Mouse (Mus musculus): ENCODE data around the gene Med25. TPM values are rescaled to one million over a fixed set of nuclear protein-coding genes. Genes with fewer than 3 reads are reported as not detected.

The Med25 gene
- 10 to 100 TPM; 60.3 to 68.6 TPM for total RNA-seq (2021)
- long read RNA-seq, experiment 1, transcript Med25-210 (18 exons, 3,693 nt): minor isoform, 9 of 190 reads
- long read RNA-seq, experiment 1, transcript Med25-201 (18 exons, 2,619 nt): major isoform, 92 of 190 reads
- long read RNA-seq, experiment 1, partial matches to known transcripts: 15 of 190 reads
- long read RNA-seq, experiment 1, other reads (novel, unspliced or antisense): 72 of 190 reads
- long read RNA-seq, experiment 2, transcript Med25-210 (18 exons, 3,693 nt): minor isoform, 5 of 156 reads
- long read RNA-seq, experiment 2, transcript Med25-201 (18 exons, 2,619 nt): major isoform, 77 of 156 reads
- long read RNA-seq, experiment 2, partial matches to known transcripts: 21 of 156 reads
- long read RNA-seq, experiment 2, other reads (novel, unspliced or antisense): 52 of 156 reads

DNA sequence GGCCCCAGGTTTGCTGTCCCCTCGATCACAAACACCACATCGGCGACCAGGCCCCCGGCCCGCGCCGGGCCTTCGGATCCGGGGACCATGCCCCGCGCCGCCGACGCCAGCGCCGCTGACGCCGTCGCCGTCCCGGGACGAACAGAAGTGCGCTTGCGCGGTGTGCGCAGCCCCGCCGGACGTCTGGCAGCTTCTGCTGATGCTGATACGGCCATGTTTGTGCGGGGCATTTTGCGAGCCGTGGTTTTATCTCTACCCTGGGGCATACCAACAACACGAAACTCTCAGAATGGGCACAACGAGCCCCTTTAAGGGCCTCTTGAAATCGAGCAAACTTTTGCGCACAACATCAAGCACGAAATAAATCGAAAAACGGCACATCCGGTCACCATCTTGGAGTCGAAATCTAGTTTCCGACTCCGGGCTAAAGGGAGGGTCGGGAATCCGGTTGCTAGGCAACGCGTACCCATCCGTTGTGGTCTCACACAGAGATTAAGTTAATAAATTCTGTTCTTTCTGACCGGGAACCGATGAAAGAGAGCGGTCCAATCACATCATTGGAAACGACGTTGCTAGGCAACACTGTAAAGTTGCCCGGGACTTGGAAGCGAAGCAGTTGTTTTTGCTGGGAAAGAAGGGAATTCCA, at the start of gene Med25:
TSS of gene Med25 (minus strand) at position 437 of the 646 bp plus-strand sequence.
- peak; percentile 89 to 90 for DNase-seq
- intact Hi-C loops (cut with DNase I): no loop called here

DNA sequence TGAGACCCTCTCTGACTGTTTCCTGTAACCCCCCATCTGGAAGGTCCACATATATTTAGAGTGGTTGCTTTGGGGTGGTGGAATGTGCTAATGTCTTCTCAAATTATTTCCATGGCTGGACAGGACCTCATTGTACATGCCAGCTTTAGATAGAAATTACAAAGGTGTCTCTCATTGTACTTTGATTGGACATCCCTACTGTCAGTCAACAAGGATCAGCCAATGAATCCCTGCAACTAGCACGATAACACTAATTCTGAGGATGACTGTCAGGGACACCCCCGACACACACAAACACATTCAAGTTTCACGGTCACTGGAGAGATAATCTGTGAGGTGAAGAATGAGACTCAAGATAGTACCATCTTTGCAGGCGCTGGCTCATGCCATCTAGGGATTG, 46.2 kb upstream of the Med25 start:
- no peak for DNase-seq
- intact Hi-C loops (cut with DNase I): no loop called here

DNA sequence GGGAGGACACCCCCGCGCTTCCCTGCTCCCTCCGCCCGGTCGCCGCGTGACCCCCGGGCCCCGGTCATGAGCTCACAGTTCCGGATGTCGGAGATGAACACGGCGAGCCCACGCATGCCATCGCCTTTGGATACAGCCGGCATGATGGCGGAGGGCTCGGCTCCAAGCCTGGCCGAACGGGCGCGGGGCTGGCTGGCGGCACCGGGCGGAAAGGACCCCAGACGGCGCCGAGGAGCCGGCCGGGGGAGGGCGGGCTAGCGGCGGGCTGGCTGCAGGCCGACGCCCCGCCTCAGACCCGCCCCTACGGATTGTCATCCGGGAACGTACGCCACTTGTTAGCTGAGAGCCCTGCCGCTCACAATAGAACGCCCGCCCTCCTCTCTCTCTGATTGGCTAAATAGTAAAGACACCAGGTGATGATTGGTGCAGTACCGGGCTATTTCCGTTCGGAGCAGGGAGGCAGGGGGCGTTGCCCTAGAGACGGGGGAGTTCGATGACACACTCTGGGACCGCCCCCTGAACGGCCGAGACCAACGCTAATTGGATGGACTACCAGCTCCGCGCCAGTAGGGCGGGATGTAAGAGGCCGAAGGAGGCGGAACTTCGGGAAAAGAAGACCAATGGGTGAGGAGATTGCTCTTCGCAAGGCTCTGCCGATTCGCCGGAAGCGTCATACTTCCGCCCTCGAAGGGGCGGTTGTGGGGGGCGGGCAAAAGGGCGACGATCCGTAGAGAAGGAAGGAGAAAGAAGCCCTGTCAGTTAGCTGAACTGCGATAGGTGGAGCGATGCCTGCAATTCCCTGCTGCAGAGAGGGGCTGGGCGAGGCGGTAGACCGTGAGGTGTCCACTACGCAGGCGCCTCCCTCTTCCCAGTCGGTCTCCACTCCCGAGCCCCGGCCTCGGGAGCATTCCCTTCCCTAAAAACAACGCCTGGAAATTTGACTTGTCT, 37.0 kb upstream of the Med25 start, which contains the start of gene Ap2a1:
TSS of gene Ap2a1 (minus strand) at position 293 of the 948 bp plus-strand sequence.
- intact Hi-C loops (cut with DNase I): loop anchor here (2.0 to 5.0 kb wide), 2 partner anchors 21 to 38 kb away; no protein-coding TSS in a partner anchor
- DNase-seq: peak; percentile 98 to 99

DNA sequence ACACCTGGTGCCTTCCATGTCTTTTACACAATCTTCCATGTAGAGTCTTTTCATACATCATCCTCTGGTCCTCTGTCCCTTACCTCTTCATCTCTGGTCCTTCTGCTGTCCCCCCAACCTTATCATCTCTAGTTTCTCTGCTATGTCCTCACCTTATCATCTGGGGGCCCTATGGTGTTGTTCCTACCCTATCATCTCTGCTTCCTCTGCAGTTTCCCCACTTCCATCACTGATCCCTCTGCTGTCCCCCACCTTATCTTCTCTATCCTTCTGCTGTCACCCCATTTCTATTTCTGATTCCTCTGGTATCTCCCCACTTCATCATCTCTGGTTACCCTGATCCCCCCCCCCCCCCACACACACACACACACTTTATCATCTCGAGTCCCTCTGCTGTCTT, 36.1 kb upstream of the Med25 start:
- no peak for DNase-seq
- intact Hi-C loops (cut with DNase I): loop anchor here (5.0 kb wide), 1 partner anchor 39 kb away; no protein-coding TSS in a partner anchor

DNA sequence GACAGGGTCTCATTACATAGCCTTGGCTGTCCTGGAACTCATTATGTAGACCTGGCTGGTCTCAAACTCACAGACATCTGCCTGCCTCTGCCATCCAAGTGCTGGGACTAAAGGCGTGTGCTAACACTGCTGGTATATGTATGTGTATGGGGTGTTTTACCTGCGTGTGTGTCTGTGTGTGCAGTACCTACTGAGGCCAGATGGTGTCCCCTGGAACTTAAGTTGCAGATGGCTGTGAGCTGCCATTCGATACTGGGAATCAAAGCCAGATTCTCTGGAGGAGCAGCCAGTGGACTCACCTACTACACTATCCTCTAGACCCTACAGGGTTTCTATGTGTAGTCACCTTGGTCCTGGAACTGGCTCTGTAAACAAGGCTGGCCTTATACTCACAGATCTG, 33.0 kb upstream of the Med25 start:
- DNase-seq: peak in 1 of 2 experiments; percentile 44
- intact Hi-C loops (cut with DNase I): loop anchor here (5.0 kb wide), 1 partner anchor 42 kb away; no protein-coding TSS in a partner anchor

DNA sequence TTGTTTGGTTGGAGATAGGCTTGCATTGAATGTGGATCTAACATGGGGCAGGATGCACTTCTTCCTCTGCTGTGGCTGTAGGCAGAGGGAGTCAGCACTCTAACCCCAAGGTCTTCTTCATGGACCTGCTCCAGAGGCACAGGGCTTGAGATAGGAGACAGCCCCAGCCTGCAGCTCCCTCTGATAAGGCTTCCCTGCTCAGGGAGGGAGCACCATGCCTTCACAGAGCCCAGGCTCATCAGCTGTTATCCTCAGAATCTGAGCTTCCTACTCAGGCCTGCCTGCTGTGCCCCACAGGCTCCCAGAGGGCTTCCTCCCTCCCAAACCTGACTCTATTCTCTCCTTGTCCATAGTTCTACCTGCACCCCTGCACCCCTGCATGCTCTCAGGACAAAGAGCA, 30.0 kb upstream of the Med25 start:
- intact Hi-C loops (cut with DNase I): loop anchor here (5.0 kb wide), 1 partner anchor 35 kb away; no protein-coding TSS in a partner anchor
- no peak for DNase-seq

DNA sequence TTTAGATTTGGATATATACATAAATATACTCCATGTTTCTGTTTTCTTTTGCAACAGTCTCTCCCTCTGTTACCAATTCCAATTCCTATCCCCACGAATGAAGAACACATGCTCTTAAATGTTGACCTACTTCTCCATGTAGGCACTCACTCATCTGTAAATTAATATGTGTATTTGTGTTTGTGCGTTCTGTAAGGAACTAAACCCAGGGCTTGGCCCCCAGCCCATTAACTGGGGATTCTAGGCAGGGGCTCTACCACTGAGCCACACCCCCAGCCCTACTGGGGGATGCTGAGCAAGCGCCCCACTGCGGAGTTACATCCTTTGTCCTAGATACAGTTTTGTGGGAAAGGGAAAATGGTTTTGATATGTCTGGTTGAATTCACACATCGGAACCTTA, 26.6 kb upstream of the Med25 start:
- no peak for DNase-seq
- intact Hi-C loops (cut with DNase I): no loop called here

DNA sequence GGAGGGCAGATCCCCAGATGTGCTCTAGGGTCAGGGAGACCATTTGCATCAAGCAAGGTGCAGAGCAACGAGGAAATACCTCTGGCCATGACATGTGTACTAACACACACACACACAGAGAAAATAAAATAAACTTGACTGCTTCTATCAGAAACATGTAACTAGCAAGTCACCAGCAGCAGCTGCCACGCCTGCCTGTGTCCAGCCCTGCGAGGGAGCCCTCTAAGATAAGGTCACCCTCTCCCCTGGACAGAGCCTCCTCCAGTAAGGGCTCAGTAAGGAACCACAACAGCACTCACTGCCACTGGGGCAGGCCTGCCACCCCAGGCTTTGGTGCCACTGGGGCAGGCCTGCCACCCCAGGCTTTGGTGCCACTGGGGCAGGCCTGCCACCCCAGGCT, 25.7 kb upstream of the Med25 start:
- DNase-seq: no peak
- intact Hi-C loops (cut with DNase I): no loop called here

DNA sequence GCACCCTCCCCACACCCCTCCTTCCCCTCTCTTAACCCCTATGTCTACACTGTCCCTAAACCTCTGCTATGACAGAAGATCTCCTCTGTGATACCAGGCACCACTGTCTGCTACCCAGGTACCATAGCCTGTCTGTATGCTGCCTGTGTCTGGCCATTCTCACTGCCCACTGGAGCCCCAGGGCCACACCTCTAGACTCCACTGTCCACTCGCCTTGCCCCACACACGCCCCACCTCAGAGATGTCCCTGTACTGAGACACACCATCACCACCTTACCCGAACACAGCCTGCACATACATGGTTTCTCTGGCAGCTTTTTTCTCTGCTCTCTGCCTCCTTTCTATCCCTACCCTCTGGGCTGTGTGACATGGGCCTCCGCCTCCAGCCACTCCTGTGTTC, 24.4 kb upstream of the Med25 start:
- no peak for DNase-seq
- intact Hi-C loops (cut with DNase I): no loop called here

DNA sequence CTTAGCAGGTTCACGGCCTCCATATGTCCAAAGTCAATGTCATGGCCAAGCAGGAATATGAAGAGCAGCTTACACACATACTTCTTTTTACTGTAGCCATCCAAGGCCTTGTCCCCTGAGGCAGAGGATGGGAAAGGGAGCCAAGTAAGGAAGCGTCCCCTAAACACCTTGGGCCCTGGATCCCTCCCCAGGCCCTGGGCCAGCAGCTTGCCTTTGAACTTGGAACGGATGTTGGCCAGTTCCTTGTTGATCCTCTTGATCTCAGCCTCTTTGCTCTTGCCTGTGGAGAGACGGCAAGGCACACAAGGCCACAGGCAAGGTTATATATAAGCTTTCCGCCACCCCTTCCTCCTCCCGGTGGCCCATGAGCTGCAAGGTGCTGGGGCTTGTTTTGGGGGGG, 23.7 kb upstream of the Med25 start:
- no peak for DNase-seq
- intact Hi-C loops (cut with DNase I): no loop called here

DNA sequence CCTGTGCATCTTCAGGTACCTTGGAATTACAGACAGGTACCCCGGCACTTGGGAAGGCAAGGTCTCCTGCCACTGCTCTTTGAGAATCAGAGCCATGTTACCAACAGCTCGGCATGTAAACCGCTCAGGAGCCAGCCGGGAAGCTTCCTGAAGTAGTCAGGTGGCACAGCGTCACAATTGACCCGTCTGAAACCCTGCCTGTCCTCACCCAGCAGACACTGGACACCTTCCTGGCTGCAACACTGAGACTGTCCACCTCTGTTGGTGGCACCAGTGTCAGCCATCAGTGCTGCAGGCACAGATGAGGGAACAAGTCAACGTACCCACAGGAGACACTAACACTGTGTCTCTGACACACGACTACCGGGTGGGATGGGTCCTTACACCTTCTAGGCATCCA, 22.8 kb upstream of the Med25 start:
- DNase-seq: no peak
- intact Hi-C loops (cut with DNase I): no loop called here

DNA sequence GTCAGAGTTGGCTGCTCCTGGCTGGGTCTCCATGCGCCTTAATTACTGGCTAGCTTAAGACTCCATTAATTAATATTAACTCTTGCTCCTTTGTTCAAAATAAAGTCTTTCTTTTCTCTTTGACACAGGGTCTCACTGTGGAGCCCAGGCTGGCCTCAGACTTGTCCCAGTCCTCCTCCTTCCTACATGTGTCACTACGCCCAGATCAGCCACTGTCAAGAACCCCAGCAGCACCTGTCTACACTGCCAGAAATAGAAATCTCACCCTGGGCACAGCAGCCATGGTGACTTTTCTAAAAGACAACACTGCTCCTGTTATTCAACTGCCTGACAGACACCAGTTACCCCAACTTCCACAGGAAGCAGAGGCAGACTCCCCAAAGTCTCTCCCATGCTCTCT, 21.9 kb upstream of the Med25 start:
- no peak for DNase-seq

DNA sequence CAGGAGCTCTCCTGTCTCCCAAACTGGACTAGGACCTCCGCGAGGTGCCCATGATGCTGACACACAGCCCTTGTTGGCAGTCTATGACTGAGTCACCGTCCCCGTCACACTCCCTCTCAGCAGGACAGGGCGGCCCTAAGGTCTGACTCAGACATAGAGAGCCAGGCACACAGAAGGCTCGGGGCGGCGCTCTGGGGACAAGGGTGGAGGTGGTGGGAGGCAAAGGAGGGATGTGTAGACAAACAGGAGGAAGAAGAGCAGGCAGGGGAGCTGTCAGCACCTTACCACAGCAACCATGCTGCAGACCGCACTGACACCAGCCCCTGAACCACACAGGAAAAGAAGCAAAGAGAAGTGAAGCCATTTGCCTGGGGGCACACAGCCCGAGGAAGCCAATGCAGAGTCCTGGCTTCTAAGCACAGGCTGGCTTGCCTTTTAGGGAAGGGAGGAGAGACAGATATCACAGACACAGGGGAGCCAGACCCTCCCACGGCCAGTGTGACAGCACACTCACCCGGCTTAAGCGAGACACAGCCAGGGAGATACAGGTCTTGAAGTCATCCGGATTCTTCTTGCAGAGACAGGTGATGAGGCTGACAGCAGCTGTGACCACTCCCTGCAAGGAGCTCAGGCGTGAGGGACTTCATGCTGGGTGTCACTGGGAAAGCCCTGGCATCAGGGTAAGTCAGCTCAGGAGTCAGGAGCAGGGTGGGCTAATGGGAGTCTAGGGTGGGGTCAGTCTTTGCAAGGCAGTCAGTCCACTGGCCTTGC, 16.4 kb upstream of the Med25 start:
- intact Hi-C loops (cut with DNase I): no loop called here
- DNase-seq: no peak

More for the DNA sequence above, 21.9 kb upstream of the Med25 start:
- intact Hi-C loops (cut with DNase I): no loop called here

DNA sequence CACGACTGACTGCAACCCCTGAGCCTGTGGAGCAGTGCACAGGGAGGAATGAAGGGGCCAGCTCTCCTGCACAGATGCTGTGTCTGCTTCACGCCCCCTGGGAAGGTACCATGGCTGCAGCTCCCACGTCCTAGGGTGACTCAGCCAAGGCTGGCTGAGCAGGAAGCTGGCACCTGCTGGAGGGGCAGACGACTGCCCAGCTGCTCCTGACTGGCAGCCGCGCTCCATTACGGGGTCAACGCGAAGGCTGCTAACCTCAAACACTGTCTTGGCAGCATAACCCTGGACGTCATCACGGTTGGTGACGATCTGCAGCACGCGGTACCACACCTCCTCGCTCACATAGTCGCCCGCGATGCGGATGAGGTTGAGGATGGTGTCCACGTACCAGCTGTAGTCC, 12.9 kb upstream of the Med25 start:
- DNase-seq: no peak
- intact Hi-C loops (cut with DNase I): no loop called here

DNA sequence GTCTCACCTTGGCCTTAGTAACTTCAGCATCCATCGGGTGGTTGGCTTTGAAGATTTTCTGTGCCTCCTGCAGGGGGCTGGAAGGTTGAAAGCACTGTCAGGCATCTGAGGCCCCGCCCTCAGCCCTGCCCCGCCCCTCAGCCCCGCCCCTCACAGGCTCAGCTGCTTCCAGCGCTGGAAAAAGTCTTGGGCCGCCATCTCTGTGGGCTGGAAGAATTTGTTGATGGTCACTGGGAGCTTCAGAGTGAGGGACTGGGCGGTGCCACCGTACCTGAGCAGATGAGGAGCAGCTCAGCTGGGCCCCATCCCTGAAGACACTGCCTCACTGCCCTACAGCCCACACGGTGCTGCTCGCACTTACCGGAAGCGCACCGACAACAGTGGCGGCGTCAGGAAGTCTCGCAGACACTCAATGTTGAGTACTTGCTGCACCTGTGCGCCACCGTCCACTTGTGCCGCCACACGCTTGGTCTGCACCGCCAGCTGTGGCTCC, 8.8 kb upstream of the Med25 start:
- intact Hi-C loops (cut with DNase I): no loop called here
- DNase-seq: no peak

DNA sequence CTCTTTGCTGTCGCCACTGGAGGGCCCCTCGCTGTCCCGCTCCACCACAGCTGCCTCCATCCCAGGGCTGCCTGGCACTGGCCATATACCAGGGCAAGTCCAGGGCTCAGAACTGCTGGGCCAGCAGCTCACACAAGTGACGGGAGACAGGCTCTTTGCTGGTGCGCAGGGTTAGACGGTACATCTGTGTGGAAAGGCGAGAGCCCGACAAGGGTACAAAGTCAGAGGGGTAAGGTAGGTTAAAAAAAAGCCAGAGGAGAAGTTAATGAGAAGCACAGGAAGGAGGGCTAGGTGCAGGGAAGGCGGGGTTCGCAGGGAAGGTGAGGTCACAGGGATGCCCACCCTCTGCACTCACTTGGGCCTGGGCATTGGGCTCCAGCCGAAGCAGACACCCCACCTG, 8.1 kb upstream of the Med25 start:
- DNase-seq: no peak
- intact Hi-C loops (cut with DNase I): no loop called here

DNA sequence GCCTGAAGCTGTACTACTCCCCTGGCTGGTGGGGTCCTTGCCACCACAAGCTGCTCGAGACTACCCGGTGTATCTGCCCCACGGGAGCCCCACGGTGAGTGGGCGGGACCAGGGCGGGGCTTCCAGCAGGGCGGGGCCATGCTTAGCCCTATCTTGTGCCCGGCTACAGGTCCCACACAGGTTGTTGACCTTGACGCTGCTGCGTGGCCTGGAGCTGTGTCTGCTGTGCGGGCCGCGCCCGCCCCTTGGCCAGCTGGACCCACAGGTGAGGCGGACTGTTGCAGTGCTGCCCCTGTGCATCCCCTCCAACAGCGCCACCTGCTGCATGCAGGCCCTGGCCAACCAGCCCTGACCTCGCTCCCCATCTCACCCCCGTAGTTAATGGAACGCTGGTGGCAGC, 6.1 kb upstream of the Med25 start:
- DNase-seq: peak in 1 of 2 experiments; percentile 46
- intact Hi-C loops (cut with DNase I): loop anchor here (5.0 kb wide), 1 partner anchor 54 kb away; no protein-coding TSS in a partner anchor

DNA sequence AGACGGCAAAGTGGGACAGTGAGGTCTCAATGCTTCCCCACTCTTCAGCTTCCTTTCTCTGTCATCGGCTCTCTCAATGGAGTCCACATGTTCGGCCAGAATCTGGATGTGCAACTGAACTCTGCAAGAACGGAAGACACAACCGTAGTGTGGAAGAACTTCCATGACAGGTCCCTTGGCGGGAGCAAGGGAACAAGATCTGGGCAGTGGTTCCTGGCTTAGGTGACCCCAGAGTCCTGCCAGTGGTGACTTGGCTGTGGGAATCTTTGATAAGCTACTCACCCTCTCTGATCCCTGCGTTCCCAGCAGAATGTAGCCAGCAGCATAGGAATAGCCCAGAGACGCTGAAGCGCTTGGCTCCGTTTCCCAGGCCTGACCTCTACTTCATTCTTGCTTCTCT, 4.0 kb upstream of the Med25 start:
- DNase-seq: peak in 1 of 2 experiments; percentile 47
- intact Hi-C loops (cut with DNase I): loop anchor here (5.0 kb wide), 1 partner anchor 56 kb away; no protein-coding TSS in a partner anchor
